Mouse (Mus musculus): ENCODE results near the gene Olfr164. TPM values are rescaled to one million over a fixed set of nuclear protein-coding genes. Genes with fewer than 3 reads are reported as not detected.

Gene Olfr164
- polyA plus RNA-seq, 1 experiment from 2014 or later: not detected

Small RNA genes lying within 50 kb of the gene (microRNA-seq; reads per million reads assigned to microRNA genes)
- gene Gm23612 (ENCODE audit: borderline number of aligned reads): not detected

Other genes starting within 250 kb of the Olfr164 start
- not detected in 2 replicates for gene Olfr165, start 109.1 kb upstream of the Olfr164 start, polyA plus RNA-seq (2014; fragmentation: Nextera tagmentation; extraction: Ambion mirVana)
- gene Olfr166, start 169.6 kb upstream of the Olfr164 start, polyA plus RNA-seq (2014; fragmentation: Nextera tagmentation; extraction: Ambion mirVana): not detected in 2 replicates
- gene Olfr167, start 208.2 kb upstream of the Olfr164 start, polyA plus RNA-seq (2014; fragmentation: Nextera tagmentation; extraction: Ambion mirVana): not detected in 2 replicates
- gene Olfr168, start 221.5 kb upstream of the Olfr164 start, polyA plus RNA-seq (2014; fragmentation: Nextera tagmentation; extraction: Ambion mirVana): not detected in 2 replicates

Data from liver, embryonic 11.5 days (tissue).